In the genomic region with DNA sequence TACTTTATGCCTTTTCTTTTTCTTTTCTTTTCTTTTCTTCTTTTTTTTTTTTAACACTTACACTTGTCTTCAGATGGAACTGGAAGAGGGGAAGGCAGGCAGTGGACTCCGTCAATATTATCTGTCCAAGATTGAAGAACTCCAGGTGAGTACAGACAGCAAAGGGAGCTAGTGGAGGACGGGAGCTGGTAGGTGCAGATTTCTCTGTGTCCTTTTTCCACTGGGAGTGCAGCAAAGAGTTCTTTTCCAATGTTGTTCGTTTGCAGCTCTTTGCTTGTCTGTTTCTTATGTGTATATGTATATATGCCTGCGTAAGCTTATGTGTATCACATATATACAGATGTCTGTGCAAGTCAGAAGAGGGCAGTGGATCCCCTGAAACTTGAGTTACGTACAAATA, we compare ENCODE assay signal across 8 mouse cellular contexts. TPM values are rescaled to one million over a fixed set of nuclear protein-coding genes. Genes with fewer than 3 reads are reported as not detected.
A peak's percentile ranks its signal among the peaks of the same experiment; 100 is the strongest.
DNase-seq lines count a peak whose midpoint lies in the region; ATAC-seq lines count a peak whose summit lies in the region.

No protein-coding gene starts in this region.

- H3K4me1 ChIP-seq in megakaryocyte, embryonic 14.5 days, result peaks cover 46% of the 10 kb centered on the region
- H3K4me1 ChIP-seq in forebrain, embryonic 14.5 days (ENCODE audit: control insufficient read depth, insufficient read depth, low read length), result peaks cover 16% of the 10 kb centered on the region
- H3K4me1 ChIP-seq in midbrain, embryonic 11.5 days (ENCODE audit: control insufficient read depth, insufficient read depth, low read length), result peaks cover 15% of the 10 kb centered on the region

- no peaks in the 10 kb centered on the region for H3K9me3 ChIP-seq in megakaryocyte, embryonic 14.5 days
- no peaks in the 10 kb centered on the region for H3K9me3 ChIP-seq in forebrain, embryonic 14.5 days (replicated peaks; ENCODE audit: control insufficient read depth, low read length)
- no peaks in the 10 kb centered on the region for H3K9me3 ChIP-seq in midbrain, embryonic 11.5 days (ENCODE audit: control insufficient read depth, low read length)

- H3K4me2 ChIP-seq in forebrain, embryonic 14.5 days (ENCODE audit: low read length), result peak overlapping the region; percentile 98
- H3K4me2 ChIP-seq in midbrain, embryonic 11.5 days, result peak overlapping the region; percentile 64

- ATAC-seq in megakaryocyte, adult 5-6 weeks (ENCODE audit: poor library complexity, severe bottlenecking), result no peak
- ATAC-seq in forebrain, embryonic 14.5 days, result no peak
- no peak for ATAC-seq in midbrain, embryonic 11.5 days (ENCODE audit: low FRiP score)

- H3K27ac ChIP-seq in forebrain, embryonic 14.5 days (ENCODE audit: low read depth, low read length), result no peak overlapping the region
- peak overlapping the region; percentile 60; the same call in 1 of the 2 replicates for H3K27ac ChIP-seq in midbrain, embryonic 11.5 days (ENCODE audit: low read depth, low read length)

- 73% methylated on average over 5 of the region's 5 CpGs for WGBS in forebrain, embryonic 14.5 days
- WGBS in midbrain, embryonic 11.5 days, result 77% methylated on average over 5 of the region's 5 CpGs

- H3K9ac ChIP-seq in forebrain, embryonic 14.5 days (ENCODE audit: low read length), result peak overlapping the region; percentile 87
- peak overlapping the region; percentile 86 for H3K9ac ChIP-seq in midbrain, embryonic 11.5 days (ENCODE audit: low read length)

- H3K27me3 ChIP-seq in megakaryocyte, embryonic 14.5 days (replicated peaks), result no peaks in the 10 kb centered on the region
- no peaks in the 10 kb centered on the region for H3K27me3 ChIP-seq in forebrain, embryonic 14.5 days (replicated peaks; ENCODE audit: control insufficient read depth, insufficient read depth, low read length)
- no peaks in the 10 kb centered on the region for H3K27me3 ChIP-seq in midbrain, embryonic 11.5 days (ENCODE audit: control insufficient read depth, insufficient read depth, low read length)

- peaks cover 64% of the 10 kb centered on the region for H3K36me3 ChIP-seq in megakaryocyte, embryonic 14.5 days (replicated peaks; ENCODE audit: low read length)
- peaks cover 48% of the 10 kb centered on the region for H3K36me3 ChIP-seq in forebrain, embryonic 14.5 days (ENCODE audit: control insufficient read depth, insufficient read depth, low read length)
- peaks cover 15% of the 10 kb centered on the region for H3K36me3 ChIP-seq in midbrain, embryonic 11.5 days (ENCODE audit: control insufficient read depth, insufficient read depth, low read length)

- peak overlapping the region; percentile 100 for H3K4me3 ChIP-seq in megakaryocyte, embryonic 14.5 days (replicated peaks)
- H3K4me3 ChIP-seq in forebrain, embryonic 14.5 days (ENCODE audit: low read depth, low read length), result peak overlapping the region; percentile 79
- peak overlapping the region; percentile 88 for H3K4me3 ChIP-seq in midbrain, embryonic 11.5 days (ENCODE audit: low read depth, low read length)

- no peak for DNase-seq in forebrain, embryonic 14.5 days (ENCODE audit: low spot score)
- peak; percentile 54 for DNase-seq in kidney, postnatal 14 days
- DNase-seq in midbrain, embryonic 11.5 days (ENCODE audit: low spot score, missing footprints), result no peak
- DNase-seq in layer of hippocampus, adult 9-11 months, result no peak
- no peak for DNase-seq in right cerebral cortex, postnatal 25 days
- no peak for DNase-seq in left cerebral cortex, adult 11 months (ENCODE audit: low spot score)

RNA-seq across cellular contexts. Expression of a gene that starts 0.8 kb away (rescaled TPM):
- 1.8 and 34.7 TPM in 2 replicates for polyA plus RNA-seq in megakaryocyte, embryonic 14.5 days (2012; ENCODE audit: insufficient read depth, low replicate concordance)
- 34.4 and 41.0 TPM in 2 replicates for total RNA-seq in megakaryocyte, adult 5-6 weeks (2015)
- total RNA-seq in megakaryocyte, adult 5-6 weeks (2017), result 52.7 and 63.9 TPM in 2 replicates
- 279 and 286 TPM in 2 replicates for polyA plus RNA-seq in forebrain, embryonic 14.5 days (2014; fragmentation: Nextera tagmentation; extraction: Ambion mirVana)
- polyA plus RNA-seq in midbrain, embryonic 11.5 days (2014; fragmentation: Nextera tagmentation; extraction: Ambion mirVana), result 396 and 404 TPM in 2 replicates

RNA-seq across cellular contexts. Expression of a gene that starts 0.9 kb away (rescaled TPM):
- 6.7 TPM in 1 of 2 replicates, not detected in the other for polyA plus RNA-seq in megakaryocyte, embryonic 14.5 days (2012; ENCODE audit: insufficient read depth, low replicate concordance)
- total RNA-seq in megakaryocyte, adult 5-6 weeks (2015), result 13.0 and 14.0 TPM in 2 replicates
- 46.6 and 59.1 TPM in 2 replicates for total RNA-seq in megakaryocyte, adult 5-6 weeks (2017)
- 34.6 and 35.8 TPM in 2 replicates for polyA plus RNA-seq in forebrain, embryonic 14.5 days (2014; fragmentation: Nextera tagmentation; extraction: Ambion mirVana)
- 67.3 and 71.4 TPM in 2 replicates for polyA plus RNA-seq in midbrain, embryonic 11.5 days (2014; fragmentation: Nextera tagmentation; extraction: Ambion mirVana)

RNA-seq across cellular contexts. Expression of a gene that starts 16.0 kb away (rescaled TPM):
- polyA plus RNA-seq in megakaryocyte, embryonic 14.5 days (2012; ENCODE audit: insufficient read depth, low replicate concordance), result 51.3 and 84.6 TPM in 2 replicates
- total RNA-seq in megakaryocyte, adult 5-6 weeks (2015), result 56.0 and 66.2 TPM in 2 replicates
- total RNA-seq in megakaryocyte, adult 5-6 weeks (2017), result 253 and 270 TPM in 2 replicates
- polyA plus RNA-seq in forebrain, embryonic 14.5 days (2014; fragmentation: Nextera tagmentation; extraction: Ambion mirVana), result 11.1 and 11.7 TPM in 2 replicates
- 23.0 and 26.5 TPM in 2 replicates for polyA plus RNA-seq in midbrain, embryonic 11.5 days (2014; fragmentation: Nextera tagmentation; extraction: Ambion mirVana)

RNA-seq across cellular contexts. Expression of a gene that starts 19.7 kb away (rescaled TPM):
- not detected in 2 replicates for polyA plus RNA-seq in megakaryocyte, embryonic 14.5 days (2012; ENCODE audit: insufficient read depth, low replicate concordance)
- total RNA-seq in megakaryocyte, adult 5-6 weeks (2015), result 0.09 and 0.14 TPM in 2 replicates
- 0.04 and 0.08 TPM in 2 replicates for total RNA-seq in megakaryocyte, adult 5-6 weeks (2017)
- polyA plus RNA-seq in forebrain, embryonic 14.5 days (2014; fragmentation: Nextera tagmentation; extraction: Ambion mirVana), result 0.05 and 0.22 TPM in 2 replicates
- 0.04 TPM in 2 replicates for polyA plus RNA-seq in midbrain, embryonic 11.5 days (2014; fragmentation: Nextera tagmentation; extraction: Ambion mirVana)

RNA-seq across cellular contexts. Expression of a gene that starts 40.0 kb away (rescaled TPM):
- 4.9 and 12.1 TPM in 2 replicates for polyA plus RNA-seq in megakaryocyte, embryonic 14.5 days (2012; ENCODE audit: insufficient read depth, low replicate concordance)
- 28.6 and 30.3 TPM in 2 replicates for total RNA-seq in megakaryocyte, adult 5-6 weeks (2015)
- total RNA-seq in megakaryocyte, adult 5-6 weeks (2017), result 51.7 and 62.6 TPM in 2 replicates
- 65.6 and 75.2 TPM in 2 replicates for polyA plus RNA-seq in forebrain, embryonic 14.5 days (2014; fragmentation: Nextera tagmentation; extraction: Ambion mirVana)
- polyA plus RNA-seq in midbrain, embryonic 11.5 days (2014; fragmentation: Nextera tagmentation; extraction: Ambion mirVana), result 105 and 110 TPM in 2 replicates
